Mouse (Mus musculus): ENCODE measurements at regions not wholly inside any gene's neighbourhood (a gene's known extent, or its start where the extent isn't known, plus 50 kb on each side); places are given as distances from the start of the nearest gene placed in this dataset.
"Not testable (repeated sequence)": the region's sequence is repeated elsewhere in the genome, so short reads cannot be mapped to it uniquely, and the experiment has no call there.

DNA sequence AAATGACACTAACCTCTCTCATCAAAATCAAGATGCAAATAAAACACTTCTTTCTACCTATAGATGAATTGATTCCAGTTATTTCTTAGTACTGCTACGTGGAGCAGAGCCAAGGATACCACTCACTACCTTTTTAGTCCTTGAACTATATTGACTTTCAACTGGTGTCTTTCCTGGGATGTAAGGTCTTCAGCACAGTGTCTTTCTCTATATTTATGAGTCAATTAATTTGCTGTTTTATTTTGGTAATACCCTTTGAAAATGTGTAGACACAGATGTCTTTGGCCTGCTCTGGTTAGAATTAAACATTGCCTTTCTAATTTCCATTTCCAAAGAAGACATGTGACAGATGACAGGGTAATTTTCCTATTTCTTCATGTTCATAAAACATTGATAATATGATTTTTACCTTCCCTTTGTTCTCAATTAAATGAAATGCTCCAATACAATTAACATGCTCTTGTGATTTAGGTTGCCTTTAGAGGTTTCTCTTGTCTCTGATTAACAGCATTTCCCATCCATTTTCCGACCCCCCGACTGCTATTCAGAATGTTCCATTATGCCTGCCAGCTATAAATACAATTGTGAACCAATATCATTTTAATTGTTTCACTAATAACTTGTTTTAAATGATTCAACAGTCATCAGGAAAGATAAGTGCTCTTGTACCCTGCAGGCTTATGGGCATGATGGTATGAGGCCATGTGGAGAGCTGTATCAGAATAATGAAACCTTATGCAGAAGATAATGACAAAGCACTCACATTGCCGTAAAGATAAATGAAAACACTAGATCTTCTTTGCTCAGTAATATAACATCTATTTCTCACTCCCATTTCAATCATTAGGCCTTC, 266.2 kb upstream of the 1700008P02Rik start:
- DNase-seq (ENCODE audit: low read depth): no peak

- DNase-seq (ENCODE audit: low read depth): no peak
Measured at GRCm38 (mm10) chr3:6883401-6883800, 263.2 kb upstream of the 1700008P02Rik start.

DNA sequence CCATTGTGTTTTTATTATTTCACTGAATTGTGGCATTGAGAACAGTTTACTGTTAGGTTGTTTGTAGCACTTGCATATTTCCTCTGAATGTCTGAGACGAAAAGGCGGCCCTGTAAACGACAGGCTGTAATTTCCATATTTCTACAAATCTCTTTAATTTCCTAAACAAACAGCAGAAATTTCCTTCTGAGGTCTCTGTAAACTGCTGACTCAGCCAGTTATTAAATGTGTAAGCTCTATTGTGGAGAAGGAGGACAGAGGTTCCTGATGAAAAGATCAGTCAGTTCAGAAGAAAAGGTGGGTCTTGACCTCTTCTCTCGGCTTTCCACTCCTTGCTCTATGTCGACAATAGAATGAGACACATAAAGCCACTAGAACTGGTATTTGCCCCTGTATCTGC, 256.0 kb upstream of the 1700008P02Rik start:
- no peak for DNase-seq (ENCODE audit: low read depth)

DNA sequence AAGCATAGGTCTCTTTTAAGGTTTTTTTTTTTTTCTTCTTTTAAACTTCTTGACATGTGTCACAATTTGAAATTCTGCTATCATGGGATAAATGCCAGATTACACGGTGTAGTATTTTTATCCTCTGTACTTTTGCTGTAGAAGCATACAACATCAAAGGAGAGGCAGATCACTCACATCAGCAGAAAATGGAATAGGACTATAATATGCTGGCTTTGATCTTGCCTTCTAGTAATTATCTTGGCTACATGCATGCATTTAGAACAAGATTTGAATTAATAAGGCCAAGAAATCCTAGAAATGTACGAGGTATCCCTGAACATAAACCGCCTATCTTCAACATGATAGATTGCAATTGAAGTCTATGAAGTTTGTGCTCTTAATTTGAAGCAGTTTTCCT, 251.9 kb upstream of the 1700008P02Rik start:
- no peak for DNase-seq (ENCODE audit: low read depth)

DNA sequence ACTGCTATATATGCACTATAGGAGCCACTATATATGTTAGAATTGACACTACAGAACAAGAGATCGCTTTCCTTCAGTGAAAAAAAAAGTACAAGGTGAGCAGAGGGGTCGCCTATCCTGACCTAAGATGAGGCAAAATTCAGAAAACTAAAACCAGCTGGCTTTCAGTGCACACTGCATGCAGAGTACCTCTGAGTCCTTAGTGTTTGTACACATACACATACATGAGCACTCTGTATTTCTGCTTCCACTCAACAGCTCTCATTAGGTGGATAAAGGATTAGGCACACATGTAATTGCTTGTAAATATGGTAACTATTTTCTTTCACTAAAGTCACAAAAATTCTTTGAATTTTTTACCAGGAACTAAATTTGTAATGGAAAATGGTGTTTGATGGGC, 251.5 kb upstream of the 1700008P02Rik start:
- DNase-seq (ENCODE audit: low read depth): no peak

GRCm38 (mm10) chr3:6866148-6866483, 245.9 kb upstream of the 1700008P02Rik start:
- DNase-seq (ENCODE audit: low read depth): no peak

DNA sequence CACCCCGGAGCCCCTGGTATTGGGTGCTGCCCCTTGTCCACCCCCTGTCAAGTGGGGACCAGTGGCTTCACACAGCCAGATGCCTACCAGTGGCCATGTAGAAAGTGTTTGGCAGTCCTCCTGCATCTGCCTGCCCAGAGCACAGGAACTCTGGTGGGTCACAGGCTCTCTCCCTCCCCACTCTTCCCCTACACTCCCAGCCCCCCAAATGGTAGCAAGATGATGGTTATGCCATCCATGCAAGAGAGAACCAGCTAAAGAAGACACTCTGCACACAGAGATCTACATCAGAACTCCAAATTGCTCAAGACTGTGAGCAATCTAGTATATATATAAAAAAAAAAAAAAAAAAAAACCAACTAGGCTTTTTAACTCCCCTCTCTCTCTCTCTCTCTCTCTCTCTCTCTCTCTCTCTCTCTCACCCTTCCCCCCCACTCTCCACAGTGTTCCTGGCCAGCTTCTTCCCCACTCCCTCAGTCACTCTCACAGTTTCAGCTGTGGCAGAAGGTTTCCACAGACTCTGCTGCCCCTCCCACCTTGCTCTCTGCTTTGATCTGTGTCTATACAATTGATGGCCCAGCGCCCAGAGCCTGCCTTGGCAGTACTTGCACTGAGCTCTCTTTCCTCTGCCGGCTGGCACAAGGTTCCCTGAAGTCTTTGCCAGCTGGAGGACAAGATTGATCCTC, 245.4 kb upstream of the 1700008P02Rik start:
- peak; percentile 83 for DNase-seq (ENCODE audit: low read depth)

- DNase-seq (ENCODE audit: low read depth): no peak
Measured at GRCm38 (mm10) chr3:6859866-6860180, 239.6 kb upstream of the 1700008P02Rik start.

- no peak for DNase-seq (ENCODE audit: low read depth)
Measured at GRCm38 (mm10) chr3:6858982-6859865, 239.0 kb upstream of the 1700008P02Rik start.

DNA sequence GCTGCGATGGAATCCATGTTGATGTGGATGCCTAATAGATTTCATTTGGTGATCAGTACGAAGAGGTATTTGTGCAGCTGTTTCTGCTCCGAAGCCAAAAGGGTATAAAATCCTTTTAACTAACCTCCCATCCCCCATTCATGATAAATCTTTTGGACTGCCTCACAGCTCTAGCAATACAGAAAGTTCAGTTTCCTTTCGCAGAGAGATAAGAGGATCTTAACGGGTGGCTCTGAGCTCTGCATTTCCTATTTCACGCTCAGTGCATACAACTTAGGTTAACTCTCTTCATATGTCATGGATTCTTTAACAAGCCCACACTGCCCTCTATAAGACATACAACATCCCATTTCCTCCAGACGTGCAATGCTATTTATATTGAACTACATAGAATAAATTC, 199.1 kb upstream of the 1700008P02Rik start:
- no peak for DNase-seq (ENCODE audit: low read depth)

DNA sequence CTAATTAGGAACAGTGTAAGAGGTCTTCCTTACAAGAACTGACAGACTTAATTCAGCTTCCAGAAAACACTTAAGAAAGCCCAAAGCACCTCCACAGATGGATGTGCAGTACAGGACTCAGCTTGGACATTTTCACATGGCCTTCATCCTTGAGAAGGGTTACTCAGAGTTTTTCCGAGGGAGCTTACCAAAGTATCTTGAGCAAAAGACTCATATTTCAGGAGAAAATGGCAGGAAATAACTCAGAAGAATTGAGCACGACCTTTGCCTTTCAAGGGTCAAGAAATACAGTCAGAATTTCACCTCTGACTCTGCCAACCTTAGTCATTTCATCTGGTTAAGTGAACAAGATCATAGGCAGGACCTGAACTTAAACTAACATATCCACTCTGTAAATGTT, 192.1 kb upstream of the 1700008P02Rik start:
- DNase-seq (ENCODE audit: low read depth): no peak

DNA sequence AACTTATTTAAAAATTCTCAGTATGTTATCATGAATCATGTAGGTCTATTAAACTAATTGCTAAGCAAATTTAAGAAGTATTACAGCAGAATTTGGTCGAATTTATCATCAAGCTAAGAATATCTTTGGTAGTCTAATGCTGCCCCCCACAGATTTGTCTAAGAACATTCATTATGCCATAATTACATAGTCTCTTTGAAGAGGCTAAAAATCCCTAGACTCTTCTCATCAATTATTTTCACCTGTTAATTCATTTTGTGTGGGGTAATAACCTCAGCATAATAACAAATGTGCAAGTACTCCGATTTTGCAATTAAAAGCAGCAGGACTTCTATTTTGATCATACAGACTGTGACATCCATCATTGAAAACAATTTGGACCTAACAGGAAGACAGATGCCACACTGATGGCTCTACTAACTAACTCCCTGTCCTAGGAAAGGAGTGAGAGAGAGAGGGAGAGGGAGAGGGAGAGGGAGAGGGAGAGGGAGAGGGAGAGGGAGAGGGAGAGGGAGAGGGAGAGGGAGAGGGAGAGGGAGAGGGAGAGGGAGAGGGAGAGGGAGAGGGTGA, 189.2 kb upstream of the 1700008P02Rik start:
- no peak for DNase-seq (ENCODE audit: low read depth)

- DNase-seq (ENCODE audit: low read depth): not testable (repeated sequence)
Measured at GRCm38 (mm10) chr3:6800092-6800716, 180.0 kb upstream of the 1700008P02Rik start.

- DNase-seq (ENCODE audit: low read depth): no peak
Measured at GRCm38 (mm10) chr3:6768506-6768905, 148.3 kb upstream of the 1700008P02Rik start.

- DNase-seq (ENCODE audit: low read depth): not testable (repeated sequence)
Measured at GRCm38 (mm10) chr3:6768085-6768484, 147.8 kb upstream of the 1700008P02Rik start.

GRCm38 (mm10) chr3:6759172-6759571, 138.9 kb upstream of the 1700008P02Rik start:
- DNase-seq (ENCODE audit: low read depth): no peak

GRCm38 (mm10) chr3:6757562-6757961, 137.3 kb upstream of the 1700008P02Rik start:
- no peak for DNase-seq (ENCODE audit: low read depth)

DNA sequence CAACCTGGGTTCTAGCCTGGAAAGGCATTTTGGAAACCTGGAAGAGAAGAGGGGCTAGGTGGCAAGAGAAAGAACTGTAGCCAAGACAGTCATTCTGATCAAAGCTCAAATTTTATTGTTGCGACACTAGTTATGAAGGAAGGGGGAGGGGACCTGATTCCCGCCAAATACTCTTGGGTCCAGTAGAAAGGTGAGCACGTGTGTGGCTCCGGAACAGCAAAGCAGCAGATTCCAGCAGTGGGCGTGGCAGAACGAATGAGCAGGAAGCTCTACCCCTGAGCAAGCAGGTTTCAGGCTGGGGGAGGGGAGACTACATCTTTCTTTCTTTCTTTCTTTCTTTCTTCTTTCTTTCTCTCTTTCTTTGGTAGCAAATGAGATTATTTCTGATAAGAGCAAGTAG, 130.5 kb upstream of the 1700008P02Rik start:
- DNase-seq (ENCODE audit: low read depth): not testable (repeated sequence)

DNA sequence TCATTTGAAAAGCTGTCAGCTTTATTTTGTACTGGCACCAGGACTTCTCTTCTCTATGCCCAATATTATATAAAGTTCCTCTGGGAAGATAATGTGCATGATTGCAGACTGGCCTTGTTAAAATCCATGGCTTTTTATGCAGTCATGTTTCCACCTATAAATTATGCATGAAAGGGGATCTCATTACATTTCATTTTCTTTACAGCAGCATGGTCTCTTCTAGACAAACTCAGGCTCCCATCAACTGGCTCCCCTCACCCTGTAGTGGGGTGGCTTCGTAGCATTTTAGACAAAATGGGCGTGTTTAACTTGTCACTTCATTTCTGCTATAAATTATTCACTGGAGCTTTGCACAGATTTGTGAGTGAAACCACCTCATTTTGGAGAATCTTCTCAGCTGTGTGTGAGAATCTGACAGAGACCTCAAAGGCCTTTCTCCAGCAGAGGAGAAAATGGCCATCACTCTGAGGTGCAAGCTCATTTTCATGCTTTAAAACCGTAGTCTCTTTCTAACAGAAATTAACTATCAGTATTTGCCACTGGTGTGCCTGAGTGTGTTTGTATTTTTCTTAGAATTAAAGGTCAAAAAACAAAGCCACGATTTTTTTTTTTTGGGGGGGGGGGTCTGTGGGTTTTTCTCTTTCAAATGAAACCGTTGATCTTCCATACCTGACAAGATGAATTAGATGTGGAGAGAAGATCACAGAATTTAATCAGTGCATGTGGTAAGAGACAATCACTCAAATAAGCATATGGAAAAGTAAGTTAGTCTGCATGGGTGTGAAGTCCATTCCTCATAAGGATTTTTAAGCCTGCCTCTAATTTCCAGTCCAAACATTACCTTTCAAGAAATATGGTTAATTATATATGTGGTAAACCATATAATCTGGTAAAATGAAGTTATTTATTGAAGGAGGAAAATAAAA, 111.4 kb upstream of the 1700008P02Rik start:
- DNase-seq (ENCODE audit: low read depth): no peak

DNA sequence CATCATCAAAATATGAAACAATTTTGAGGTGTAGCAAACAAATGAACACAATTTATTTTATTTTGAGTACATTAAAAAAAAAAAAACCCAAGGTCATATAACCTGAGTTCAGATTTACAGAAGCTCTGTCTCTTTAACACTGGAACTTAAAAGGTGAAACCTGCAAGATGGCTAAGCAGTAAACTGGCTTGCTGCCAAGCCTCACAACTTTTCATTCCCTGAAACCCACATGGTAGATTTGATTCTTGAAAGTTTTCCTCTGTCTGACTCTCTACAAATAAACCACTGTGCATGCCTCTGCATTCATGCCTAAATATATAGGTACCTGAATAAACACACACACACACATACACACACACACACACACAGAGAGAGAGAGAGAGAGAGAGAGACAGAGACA, 109.8 kb upstream of the 1700008P02Rik start:
- DNase-seq (ENCODE audit: low read depth): no peak

DNA sequence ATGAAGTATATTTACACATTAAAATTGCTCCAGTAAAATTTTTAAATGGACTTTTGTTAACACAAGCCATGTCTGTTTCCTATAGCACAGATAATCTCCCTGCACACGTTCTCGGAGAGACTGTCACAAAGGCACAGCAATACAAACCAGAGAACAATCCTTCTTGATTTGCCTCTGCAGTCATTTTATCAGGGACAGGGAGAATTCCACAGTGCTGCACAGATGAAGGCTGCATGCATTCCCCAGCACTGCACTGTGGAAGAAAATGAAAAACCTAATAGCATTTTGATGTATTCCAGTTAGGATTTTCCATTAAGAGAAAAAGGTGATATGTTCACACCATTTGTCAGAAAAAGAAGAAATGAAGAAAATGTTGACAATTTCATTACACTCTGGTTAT, 63.4 kb upstream of the 1700008P02Rik start:
- no peak for DNase-seq (ENCODE audit: low read depth)
